Mouse (Mus musculus) liver, embryonic 14.5 days (tissue): ENCODE measurements around the gene Tns3.

Source experiments
- CTCF ChIP-seq: IDR thresholded peaks from 2 replicates; pipeline ENCODE4 v1.5.1; 2016; ENCODE audit warnings: antibody characterized with exemption, low read depth, control low read depth
- EP300 ChIP-seq: IDR thresholded peaks from 2 replicates; pipeline ENCODE4 v1.6.1; 2016; ENCODE audit warnings: antibody characterized with exemption, low read depth

- TF ChIP-seq CTCF: no peak
- TF ChIP-seq EP300: no peak
Observed at GRCm38 (mm10) chr11:8443539-8444292, 220.6 kb downstream of the Tns3 start.
